Mouse (Mus musculus): ENCODE measurements around the gene Phf5a.

DNA sequence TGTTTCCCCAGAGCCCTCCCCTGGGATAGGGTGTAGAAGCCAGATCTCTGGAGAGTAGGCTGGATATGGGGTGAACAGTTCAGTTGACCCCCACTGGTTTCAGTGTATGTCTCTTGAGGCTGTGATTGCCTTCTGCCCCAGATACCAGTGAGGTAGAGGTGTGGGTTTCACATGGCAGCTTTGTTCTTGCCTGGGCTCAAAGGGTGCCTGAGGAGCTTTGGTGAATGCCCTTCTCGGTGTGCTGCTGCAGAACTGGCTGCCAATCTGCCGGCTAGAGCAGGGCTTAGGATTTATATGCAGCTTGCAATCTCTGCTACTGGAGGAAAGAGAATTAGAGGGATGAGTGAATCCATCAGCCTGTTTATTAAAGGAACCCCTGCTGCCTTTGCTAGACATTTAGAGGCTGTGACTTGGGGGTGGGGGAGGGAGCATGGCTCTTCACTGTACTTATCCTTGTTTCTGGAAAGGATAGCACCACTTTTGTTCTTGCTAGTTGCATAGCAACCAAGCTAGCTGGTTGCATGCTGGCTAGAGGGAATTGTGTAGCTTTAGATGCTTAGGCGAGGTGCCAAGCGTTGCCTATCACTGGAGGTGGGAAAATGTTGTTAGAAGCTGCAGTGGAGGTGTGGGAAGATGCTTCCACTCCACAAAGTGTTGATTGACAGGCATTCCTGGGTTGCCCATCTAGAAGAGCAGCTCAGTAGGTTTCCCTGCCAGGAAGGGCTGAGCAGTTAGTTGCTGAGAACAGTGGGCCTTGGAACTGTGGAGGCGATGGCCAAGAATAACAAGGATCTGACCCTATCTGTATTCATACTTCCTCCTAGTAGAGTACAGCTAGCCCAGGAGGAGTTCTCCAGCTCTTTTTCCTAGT, 8.1 kb upstream of the Phf5a start:
- no peak for TF ChIP-seq FLI1 (IDR thresholded peaks at IDR 0.05; ENCODE audit: low read length)
- no peak for TF ChIP-seq GATA1 (IDR thresholded peaks at IDR 0.05; ENCODE audit: borderline replicate concordance, low read length)

Measured in megakaryocyte, embryonic 14.5 days (primary cell).